Mouse (Mus musculus) B cell, adult (primary cell): Measurements from ENCODE around the gene Gm20777. TPM values are rescaled to one million over a fixed set of nuclear protein-coding genes. Genes with fewer than 3 reads are reported as not detected.

Experiments
- total RNA-seq: library from RNA; stranded (reverse); gene quantifications from 4 replicates; pipeline ENCODE4 v1.2.4, GENCODE M21; 2023; ENCODE audit not compliant: inconsistent age

Gene Gm20777
- total RNA-seq = not detected in 4 replicates

DNA sequence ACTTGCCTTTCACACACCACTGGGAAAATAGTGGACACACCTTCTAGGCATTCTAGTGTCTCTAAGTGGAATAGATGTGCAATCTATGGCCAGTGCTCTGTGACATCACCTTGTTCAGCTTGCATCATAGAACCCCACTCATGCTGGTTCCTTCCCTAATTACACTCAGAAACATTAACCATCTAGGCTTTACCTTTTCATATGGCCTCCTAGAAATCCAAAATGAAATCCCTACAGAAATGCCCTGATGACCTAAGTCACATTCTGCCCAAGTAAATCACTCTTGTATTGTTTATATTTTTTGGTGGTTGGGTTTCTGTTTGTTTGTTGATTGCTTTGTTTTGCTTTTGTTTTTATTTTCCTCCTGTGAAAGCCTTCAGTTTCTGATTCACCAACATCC is at the start of gene Gm20777:
Gene Gm20777, minus strand, starts transcription at position 101 of the 400 bp plus-strand sequence.

Other genes starting within 250 kb of the Gm20777 start
- gene Gm20737, start 216.4 kb downstream of the Gm20777 start, total RNA-seq = not detected in 4 replicates
- not detected in 4 replicates for gene Gm21775, start 199.0 kb downstream of the Gm20777 start, total RNA-seq
- not detected in 4 replicates for gene Gm21900, start 136.1 kb downstream of the Gm20777 start, total RNA-seq